Mouse (Mus musculus) limb, embryonic 15.5 days (tissue): ENCODE results near the gene Nxph1. TPM values are rescaled to one million over a fixed set of nuclear protein-coding genes. Genes with fewer than 3 reads are reported as not detected.

Source experiments
- ATAC-seq: fragments of 200-750 bp; cut with Nextera tagmentation; 2 replicates; pipeline ENCODE4 v1.8.0; 2017; ENCODE audit warnings: low read depth, moderate TSS enrichment; ENCODE audit not compliant: insufficient number of reproducible peaks, low FRiP score, low TSS enrichment
- H3K27ac ChIP-seq: fragments of 300-500 bp; sonication (generic); 2 replicates; pipeline ENCODE4 v1.5.1; 2015; ENCODE audit warnings: moderate library complexity, mild to moderate bottlenecking, inconsistent platforms
- H3K27me3 ChIP-seq: fragments of 300-500 bp; sonication (generic); 2 replicates; pipeline ENCODE4 v1.6.1; 2015; ENCODE audit warnings: inconsistent platforms
- H3K36me3 ChIP-seq: fragments of 300-500 bp; sonication (generic); 2 replicates; pipeline ENCODE4 v1.6.1; 2015; ENCODE audit warnings: inconsistent platforms
- H3K4me1 ChIP-seq: fragments of 300-500 bp; sonication (generic); 2 replicates; pipeline ENCODE4 v1.6.1; 2015; ENCODE audit warnings: inconsistent platforms
- H3K4me2 ChIP-seq: fragments of 300-500 bp; sonication (generic); 2 replicates; pipeline ENCODE4 v1.6.1; 2015; ENCODE audit warnings: mild to moderate bottlenecking, inconsistent platforms
- H3K4me3 ChIP-seq: fragments of 300-500 bp; sonication (generic); 2 replicates; pipeline ENCODE4 v1.5.1; 2015; ENCODE audit warnings: mild to moderate bottlenecking, inconsistent platforms
- H3K9ac ChIP-seq: fragments of 300-500 bp; sonication (generic); 2 replicates; pipeline ENCODE4 v1.6.1; 2015; ENCODE audit warnings: inconsistent platforms
- H3K9me3 ChIP-seq: fragments of 300-500 bp; sonication (generic); 2 replicates; pipeline ENCODE4 v1.6.1; 2016; ENCODE audit warnings: inconsistent platforms
- WGBS: fragments of 180-500 bp; shearing (Covaris S2); methylation state at CpG from one replicate; pipeline ENCODE4 v1.1.7; 2015; 5-methylcytosine and 5-hydroxymethylcytosine counted together
- polyA plus RNA-seq: library from polyadenylated mRNA; unstranded; fragments of >200 nt; fragmentation: Nextera tagmentation; extraction: Ambion mirVana; gene quantifications from 2 replicates; pipeline ENCODE4 v1.2.1, GENCODE M21; 2015

Nxph1 gene
- 2.9 and 3.1 TPM in 2 replicates for polyA plus RNA-seq

- no peak for ATAC-seq
- Histone ChIP-seq H3K4me1 (peaks cover 29% of the 10 kb centered on the region), H3K4me3 (peak within 1 kb of the TSS; percentile 32), H3K9me3 (no peaks in the 10 kb centered on the region), H3K27ac (no peak within 1 kb of the TSS), H3K27me3 (peaks cover 64% of the 10 kb centered on the region), H3K9ac (no peak within 1 kb of the TSS), H3K4me2 (peak within 1 kb of the TSS; percentile 50), H3K36me3 (no peaks in the 10 kb centered on the region)
- WGBS, result 3% methylated on average over 16 of the region's 16 CpGs
Observed at GRCm38 (mm10) chr6:8948131-8948470, at the start of gene Nxph1. Gene Nxph1 (plus strand): TSS chr6:8948431.

GRCm38 (mm10) chr6:8900021-8900728 lies 48.1 kb upstream of the Nxph1 start:
- H3K27ac ChIP-seq, result no peak overlapping the region
- no peak overlapping the region for H3K4me2 ChIP-seq
- H3K4me3 ChIP-seq, result no peak overlapping the region
- H3K4me1 ChIP-seq, result no peaks in the 10 kb centered on the region
- WGBS, result 74% methylated on average over 7 of the region's 7 CpGs
- H3K27me3 ChIP-seq, result no peaks in the 10 kb centered on the region
- no peak overlapping the region for H3K9ac ChIP-seq
- H3K36me3 ChIP-seq, result no peaks in the 10 kb centered on the region
- H3K9me3 ChIP-seq, result no peaks in the 10 kb centered on the region
- no peak for ATAC-seq

- H3K27ac ChIP-seq, result no peak overlapping the region
- no peaks in the 10 kb centered on the region for H3K27me3 ChIP-seq
- no peak overlapping the region for H3K9ac ChIP-seq
- no peak overlapping the region for H3K4me2 ChIP-seq
- no peaks in the 10 kb centered on the region for H3K4me1 ChIP-seq
- WGBS, result 73% methylated on average over 2 of the region's 2 CpGs
- no peaks in the 10 kb centered on the region for H3K36me3 ChIP-seq
- H3K9me3 ChIP-seq, result no peaks in the 10 kb centered on the region
- H3K4me3 ChIP-seq, result no peak overlapping the region
- no peak for ATAC-seq
Observed at GRCm38 (mm10) chr6:8900729-8901122, 47.5 kb upstream of the Nxph1 start.

GRCm38 (mm10) chr6:8907917-8908316 lies 40.3 kb upstream of the Nxph1 start:
- no peak for ATAC-seq
- Histone ChIP-seq H3K9me3 (no peaks in the 10 kb centered on the region), H3K4me1 (no peaks in the 10 kb centered on the region), H3K4me2 (no peak overlapping the region), H3K27ac (no peak overlapping the region), H3K9ac (no peak overlapping the region), H3K36me3 (no peaks in the 10 kb centered on the region), H3K27me3 (no peaks in the 10 kb centered on the region), H3K4me3 (no peak overlapping the region)
- WGBS, result 55% methylated on average over 3 of the region's 3 CpGs

- no peak for ATAC-seq
- Histone ChIP-seq H3K4me2 (no peak overlapping the region), H3K27ac (no peak overlapping the region), H3K4me1 (no peaks in the 10 kb centered on the region), H3K27me3 (no peaks in the 10 kb centered on the region), H3K4me3 (no peak overlapping the region), H3K36me3 (no peaks in the 10 kb centered on the region), H3K9ac (no peak overlapping the region), H3K9me3 (no peaks in the 10 kb centered on the region)
Observed at GRCm38 (mm10) chr6:8913404-8913803, 34.8 kb upstream of the Nxph1 start.

- no peak overlapping the region for H3K4me2 ChIP-seq
- H3K36me3 ChIP-seq, result no peaks in the 10 kb centered on the region
- no peaks in the 10 kb centered on the region for H3K27me3 ChIP-seq
- ATAC-seq, result 0 out of 2 replicates have a peak, but pooled peaks have one; percentile 52
- no peak overlapping the region for H3K27ac ChIP-seq
- H3K4me3 ChIP-seq, result no peak overlapping the region
- 82% methylated on average over 3 of the region's 3 CpGs for WGBS
- no peaks in the 10 kb centered on the region for H3K9me3 ChIP-seq
- no peak overlapping the region for H3K9ac ChIP-seq
- H3K4me1 ChIP-seq, result no peaks in the 10 kb centered on the region
Observed at GRCm38 (mm10) chr6:8914682-8915081, 33.5 kb upstream of the Nxph1 start.

GRCm38 (mm10) chr6:8924481-8924880 lies 23.8 kb upstream of the Nxph1 start:
- Histone ChIP-seq H3K4me3 (no peak overlapping the region), H3K4me2 (no peak overlapping the region), H3K27ac (no peak overlapping the region), H3K4me1 (no peaks in the 10 kb centered on the region), H3K27me3 (no peaks in the 10 kb centered on the region), H3K9me3 (no peaks in the 10 kb centered on the region), H3K9ac (no peak overlapping the region), H3K36me3 (no peaks in the 10 kb centered on the region)
- ATAC-seq, result no peak
- WGBS, result 43% methylated on average over 6 of the region's 6 CpGs

- no peak overlapping the region for H3K4me2 ChIP-seq
- ATAC-seq, result no peak
- no peaks in the 10 kb centered on the region for H3K36me3 ChIP-seq
- no peak overlapping the region for H3K9ac ChIP-seq
- H3K27ac ChIP-seq, result no peak overlapping the region
- no peaks in the 10 kb centered on the region for H3K27me3 ChIP-seq
- H3K4me3 ChIP-seq, result no peak overlapping the region
- WGBS, result 36% methylated on average over 5 of the region's 5 CpGs
- 0 out of 2 replicates have a peak, but pooled peaks cover 2% of the 10 kb centered on the region for H3K4me1 ChIP-seq
- no peaks in the 10 kb centered on the region for H3K9me3 ChIP-seq
Observed at GRCm38 (mm10) chr6:8935241-8935640, 13.0 kb upstream of the Nxph1 start.

- Histone ChIP-seq H3K9me3 (no peaks in the 10 kb centered on the region), H3K4me2 (no peak overlapping the region), H3K27me3 (no peaks in the 10 kb centered on the region), H3K9ac (no peak overlapping the region), H3K4me3 (no peak overlapping the region), H3K27ac (no peak overlapping the region), H3K4me1 (0 out of 2 replicates have a peak, but pooled peaks cover 2% of the 10 kb centered on the region), H3K36me3 (no peaks in the 10 kb centered on the region)
- WGBS, result 15% methylated on average over 5 of the region's 5 CpGs
- no peak for ATAC-seq
Observed at GRCm38 (mm10) chr6:8935705-8936104, 12.5 kb upstream of the Nxph1 start.

- Histone ChIP-seq H3K36me3 (no peaks in the 10 kb centered on the region), H3K27ac (no peak overlapping the region), H3K27me3 (no peaks in the 10 kb centered on the region), H3K4me1 (0 out of 2 replicates have a peak, but pooled peaks cover 2% of the 10 kb centered on the region), H3K4me3 (no peak overlapping the region), H3K4me2 (no peak overlapping the region), H3K9ac (no peak overlapping the region), H3K9me3 (no peaks in the 10 kb centered on the region)
- WGBS, result 22% methylated on average over 4 of the region's 4 CpGs
- no peak for ATAC-seq
Observed at GRCm38 (mm10) chr6:8936168-8936567, 12.1 kb upstream of the Nxph1 start.

- Histone ChIP-seq H3K36me3 (no peaks in the 10 kb centered on the region), H3K4me3 (peak overlapping the region; percentile 32), H3K9ac (no peak overlapping the region), H3K27ac (no peak overlapping the region), H3K4me2 (peak overlapping the region; percentile 50), H3K27me3 (peaks cover 67% of the 10 kb centered on the region), H3K9me3 (no peaks in the 10 kb centered on the region), H3K4me1 (peaks cover 29% of the 10 kb centered on the region)
- 0 out of 2 replicates have a peak, but pooled peaks have one; percentile 55 for ATAC-seq
- WGBS, result under 1% methylated on average over 67 of the region's 68 CpGs
Observed at GRCm38 (mm10) chr6:8948471-8949411, 510 bp downstream of the Nxph1 start.

GRCm38 (mm10) chr6:8949665-8950201 lies 1.5 kb downstream of the Nxph1 start:
- no peaks in the 10 kb centered on the region for H3K9me3 ChIP-seq
- H3K9ac ChIP-seq, result no peak overlapping the region
- no peaks in the 10 kb centered on the region for H3K36me3 ChIP-seq
- peaks cover 77% of the 10 kb centered on the region for H3K27me3 ChIP-seq
- H3K4me1 ChIP-seq, result peaks cover 29% of the 10 kb centered on the region
- H3K27ac ChIP-seq, result no peak overlapping the region
- H3K4me3 ChIP-seq, result peak overlapping the region; percentile 32
- 2% methylated on average over 31 of the region's 31 CpGs for WGBS
- ATAC-seq, result no peak
- H3K4me2 ChIP-seq, result peak overlapping the region; percentile 50
